Mouse (Mus musculus) neutrophil, adult 83 days (primary cell): ENCODE results near the gene Clstn2. TPM values are rescaled to one million over a fixed set of nuclear protein-coding genes. Genes with fewer than 3 reads are reported as not detected.

Experiments
- total RNA-seq, 2 experiments: library from RNA; stranded (reverse); gene quantifications; one replicate each; pipeline ENCODE4 v1.2.4; 2023

Gene Clstn2
- not detected for total RNA-seq

GRCm38 (mm10) chr9:98032573-98033272, at the start of gene Clstn2:
TSS of gene Clstn2 (minus strand) at chr9:98033181.

